Mouse (Mus musculus) embryo, embryonic 11.5 days (tissue): Measurements from ENCODE around the gene Rabgap1l.

ENCODE experiments used
- DNase-seq: peaks from one replicate; pipeline ENCODE4 v3.0.0-alpha.2; 2012; ENCODE audit warnings: low read depth, low spot score

Gene Rabgap1l

GRCm38 (mm10) chr1:160318057-160318725 lies 474.8 kb downstream of the Rabgap1l start:
- DNase-seq = no peak

GRCm38 (mm10) chr1:160316239-160316638 lies 476.8 kb downstream of the Rabgap1l start:
- DNase-seq = no peak

GRCm38 (mm10) chr1:160312658-160313057 lies 480.4 kb downstream of the Rabgap1l start:
- no peak for DNase-seq

- no peak for DNase-seq
Measured at GRCm38 (mm10) chr1:160311861-160312260, 481.1 kb downstream of the Rabgap1l start.

GRCm38 (mm10) chr1:160309951-160310350 lies 483.1 kb downstream of the Rabgap1l start:
- no peak for DNase-seq

- no peak for DNase-seq
Measured at GRCm38 (mm10) chr1:160308996-160309395, 484.0 kb downstream of the Rabgap1l start.

GRCm38 (mm10) chr1:160308498-160308897 lies 484.5 kb downstream of the Rabgap1l start:
- no peak for DNase-seq

- DNase-seq = no peak
Measured at GRCm38 (mm10) chr1:160306866-160307616, 486.0 kb downstream of the Rabgap1l start.

GRCm38 (mm10) chr1:160306336-160306735 lies 486.7 kb downstream of the Rabgap1l start:
- no peak for DNase-seq

GRCm38 (mm10) chr1:160305826-160306225 lies 487.2 kb downstream of the Rabgap1l start:
- DNase-seq = no peak

GRCm38 (mm10) chr1:160304969-160305498 lies 488.0 kb downstream of the Rabgap1l start:
- DNase-seq = no peak

- DNase-seq = no peak
Measured at GRCm38 (mm10) chr1:160302268-160302667, 490.7 kb downstream of the Rabgap1l start.

- no peak for DNase-seq
Measured at GRCm38 (mm10) chr1:160301156-160301555, 491.9 kb downstream of the Rabgap1l start.

GRCm38 (mm10) chr1:160300704-160301103 lies 492.3 kb downstream of the Rabgap1l start:
- no peak for DNase-seq

GRCm38 (mm10) chr1:160299979-160300378 lies 493.0 kb downstream of the Rabgap1l start:
- no peak for DNase-seq

- no peak for DNase-seq
Measured at GRCm38 (mm10) chr1:160298893-160299292, 494.1 kb downstream of the Rabgap1l start.

- no peak for DNase-seq
Measured at GRCm38 (mm10) chr1:160297701-160298100, 495.3 kb downstream of the Rabgap1l start.

- no peak for DNase-seq
Measured at GRCm38 (mm10) chr1:160295323-160295722, 497.7 kb downstream of the Rabgap1l start.

- DNase-seq = no peak
Measured at GRCm38 (mm10) chr1:160293488-160293887, 499.5 kb downstream of the Rabgap1l start.

GRCm38 (mm10) chr1:160292058-160292457 lies 501.0 kb downstream of the Rabgap1l start:
- DNase-seq = no peak

GRCm38 (mm10) chr1:160290242-160290641 lies 502.8 kb downstream of the Rabgap1l start:
- no peak for DNase-seq

GRCm38 (mm10) chr1:160287058-160287645 lies 505.9 kb downstream of the Rabgap1l start:
- DNase-seq = no peak
